Mouse (Mus musculus) neural tube, embryonic 10.5 days (tissue): ENCODE measurements at regions not wholly inside any gene's neighbourhood (a gene's known extent, or its start where the extent isn't known, plus 50 kb on each side); places are given as distances from the start of the nearest gene placed in this dataset.
"Not testable (repeated sequence)": the region's sequence is repeated elsewhere in the genome, so short reads cannot be mapped to it uniquely, and the experiment has no call there.

Experiments
- DNase-seq: peaks from one replicate; pipeline ENCODE4 v3.0.0-alpha.2; 2017; ENCODE audit warnings: low spot score; ENCODE audit errors: extremely low spot score

DNA sequence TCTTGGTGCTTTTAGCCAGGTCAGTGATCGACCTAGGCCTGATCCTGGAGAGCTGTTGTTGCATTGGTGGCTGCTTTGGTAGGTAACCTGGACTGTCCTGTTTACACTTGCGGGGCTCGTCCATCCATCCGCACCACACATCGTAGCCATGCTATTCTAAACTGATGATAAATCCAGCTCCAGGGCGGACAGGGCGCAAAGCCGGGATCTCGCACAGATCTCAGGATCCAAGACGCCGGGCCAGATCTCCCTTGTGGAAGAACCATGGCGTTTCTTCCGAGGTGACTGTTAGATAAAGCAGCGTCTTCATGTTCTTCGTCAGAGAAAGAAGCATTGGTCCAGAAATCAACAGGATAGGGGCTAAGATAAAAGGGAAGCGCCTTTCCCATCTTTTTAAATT, 115.6 kb downstream of the Sec16b start:
- DNase-seq, result not testable (repeated sequence)

DNA sequence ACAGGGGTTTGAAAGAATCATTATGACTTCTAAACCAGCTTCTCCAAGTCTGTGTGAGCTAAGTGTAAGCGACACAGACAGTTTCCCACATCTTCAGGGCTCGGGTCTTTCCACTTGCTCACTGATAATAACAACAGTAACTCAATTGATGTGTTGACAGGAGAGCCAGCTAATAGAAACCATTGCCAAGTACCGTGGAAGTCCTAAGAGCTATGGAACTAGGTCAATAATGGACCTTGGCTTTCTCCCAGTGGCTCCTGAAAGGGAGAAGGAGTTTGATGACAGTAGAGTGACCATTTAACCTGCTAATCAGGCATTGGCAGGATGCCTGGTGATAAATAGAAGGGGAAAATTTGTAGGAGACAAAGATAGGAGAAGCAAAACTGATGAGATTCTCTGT, 126.1 kb downstream of the Sec16b start:
- DNase-seq, result no peak

DNA sequence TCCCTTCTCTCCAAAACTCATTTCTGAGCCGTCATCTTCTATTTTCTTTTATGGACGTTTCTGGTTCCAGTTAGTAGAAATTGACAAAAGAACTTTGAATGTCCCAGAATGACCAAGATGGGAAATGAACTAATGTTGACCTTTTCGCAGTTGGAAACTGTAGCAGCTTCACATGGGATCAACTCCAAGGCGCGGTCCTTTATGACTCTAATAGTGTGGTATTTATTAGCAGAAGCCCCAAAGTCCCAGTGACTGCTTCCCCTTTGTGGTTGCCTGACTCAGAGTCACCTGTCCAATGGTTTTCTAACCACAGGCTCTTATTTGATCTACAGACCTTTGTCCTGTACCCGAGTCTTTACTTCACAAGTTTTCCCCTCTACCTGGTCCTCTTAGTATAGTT, 126.9 kb downstream of the Sec16b start:
- no peak for DNase-seq

DNA sequence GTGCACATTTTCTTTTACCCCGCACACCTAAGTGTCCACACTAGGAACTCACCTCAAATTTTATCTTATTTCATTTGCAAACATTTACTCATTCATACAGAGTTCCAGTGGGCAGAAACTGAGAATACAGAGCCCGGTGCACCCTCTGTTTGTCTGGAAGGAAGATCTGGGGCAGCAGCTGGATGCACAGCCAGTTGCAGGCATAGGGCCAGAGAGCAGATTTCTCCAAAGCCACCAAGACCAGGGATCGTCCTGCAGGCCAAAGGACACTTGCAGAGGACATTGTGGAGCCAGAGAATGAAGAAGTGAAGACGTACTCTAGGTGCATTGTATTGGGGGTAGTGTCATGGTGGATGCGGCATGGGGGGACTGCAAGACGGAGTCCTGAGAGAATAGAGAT, 129.2 kb downstream of the Sec16b start:
- no peak for DNase-seq

DNA sequence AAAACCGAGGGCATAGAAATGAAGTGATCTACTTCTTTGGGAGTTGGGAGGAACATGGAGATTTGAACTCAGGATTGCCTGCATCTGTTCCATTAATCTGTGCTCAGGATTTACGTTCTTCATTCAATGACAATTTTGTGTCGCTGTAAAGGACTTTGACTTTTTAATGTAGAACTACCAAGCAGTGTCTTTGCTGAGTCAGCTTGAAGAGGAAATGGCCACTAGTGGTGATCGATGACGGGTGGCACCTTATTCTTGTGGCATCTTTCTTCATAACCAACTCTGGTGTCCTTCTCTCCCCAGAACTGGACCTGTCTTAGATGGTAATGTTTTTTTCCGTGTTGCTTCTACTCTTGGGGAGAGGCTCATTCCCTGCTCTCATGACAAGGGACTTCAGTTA, 137.0 kb downstream of the Sec16b start:
- no peak for DNase-seq

DNA sequence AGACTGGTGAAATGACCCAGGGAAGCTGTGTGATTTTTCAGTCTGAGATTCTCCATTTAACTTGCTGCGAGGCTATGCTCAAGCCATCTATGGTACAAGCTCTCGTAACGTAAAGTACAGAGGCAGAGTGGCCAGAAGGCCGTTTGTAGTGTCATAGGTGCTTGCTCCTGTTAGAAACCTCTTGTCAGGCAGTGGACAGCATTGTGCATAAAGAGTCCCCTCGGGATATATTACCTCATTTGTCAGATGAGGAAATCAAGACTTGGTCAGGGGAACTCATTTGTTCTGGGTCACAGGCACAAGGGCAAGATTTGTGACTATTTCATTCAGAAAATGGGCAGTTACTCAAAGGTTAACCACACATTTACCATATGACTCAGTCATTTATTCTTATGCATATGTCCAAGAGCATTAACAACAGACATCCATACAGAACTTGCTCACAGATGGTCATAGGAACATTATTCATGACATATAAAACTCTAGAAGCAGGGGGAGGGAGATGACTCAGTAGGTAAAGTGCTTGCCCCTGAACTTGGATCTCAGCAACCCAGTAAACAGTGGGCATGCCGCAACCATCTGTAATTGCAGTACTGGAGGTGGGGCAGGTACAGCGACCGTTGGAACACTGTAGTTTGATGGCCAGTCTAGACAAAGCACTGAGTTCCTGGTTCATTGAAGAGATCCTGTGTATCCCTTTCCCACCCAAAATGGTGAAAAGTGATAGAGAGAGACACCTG, 139.3 kb downstream of the Sec16b start:
- DNase-seq, result no peak

DNA sequence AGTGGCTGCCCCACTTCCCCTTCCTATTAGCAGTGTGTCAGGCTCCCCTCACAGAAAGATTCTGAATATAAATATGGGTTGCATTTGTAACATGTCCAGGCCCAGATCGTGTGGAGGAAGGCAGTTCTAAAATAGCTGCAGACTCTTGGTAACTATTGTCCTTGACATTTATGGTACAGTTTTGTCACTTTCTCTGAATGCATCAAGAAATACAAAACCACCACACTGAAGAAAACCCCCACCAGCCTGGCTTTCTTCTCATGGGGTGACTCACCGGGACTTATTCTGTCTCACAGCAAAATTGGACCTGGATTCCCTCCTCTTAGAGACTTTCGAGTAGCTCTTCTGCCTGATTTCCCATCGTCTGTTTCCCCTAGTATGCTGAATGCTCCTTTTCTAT, 148.9 kb downstream of the Sec16b start:
- DNase-seq, result no peak

DNA sequence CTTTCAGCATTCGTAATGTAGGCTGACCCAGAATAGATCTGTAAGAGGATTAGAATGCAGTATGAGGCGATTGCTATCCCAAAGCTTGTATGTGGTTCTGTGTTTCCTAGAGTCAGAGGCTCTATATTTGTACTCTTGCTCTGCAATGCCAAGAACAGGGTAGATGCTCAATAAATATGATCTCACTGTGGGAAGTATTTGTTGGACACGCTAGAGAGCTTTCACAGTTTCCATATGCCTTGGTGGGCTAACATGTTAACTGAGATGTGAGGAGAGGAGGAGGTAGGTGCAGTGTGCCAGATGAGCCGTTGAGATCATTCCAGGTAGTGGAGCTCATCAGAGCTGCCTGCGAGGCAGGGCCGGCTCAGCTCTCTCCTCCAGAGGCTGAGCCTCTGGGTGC, 163.1 kb downstream of the Sec16b start:
- no peak for DNase-seq

DNA sequence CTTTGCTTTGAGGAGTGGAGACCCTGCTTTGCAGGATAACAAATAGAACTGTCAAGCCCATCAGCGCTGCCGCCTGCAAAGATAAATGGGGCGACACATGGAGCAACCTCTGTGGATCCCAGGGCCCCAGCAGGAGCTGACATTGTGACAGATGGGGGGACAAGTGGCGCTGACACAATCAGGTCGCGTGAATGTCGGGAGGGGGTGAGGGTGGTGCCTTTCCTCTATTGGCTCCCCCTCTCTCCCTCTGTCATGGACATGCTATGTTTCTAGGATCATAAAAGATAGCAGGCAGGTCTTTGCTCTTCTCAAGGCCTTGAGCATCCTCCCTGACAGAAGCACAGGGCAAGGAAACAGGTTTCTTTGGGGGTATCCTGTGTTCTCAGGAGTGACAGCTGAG, 177.8 kb downstream of the Sec16b start:
- DNase-seq, result peak; percentile 26

DNA sequence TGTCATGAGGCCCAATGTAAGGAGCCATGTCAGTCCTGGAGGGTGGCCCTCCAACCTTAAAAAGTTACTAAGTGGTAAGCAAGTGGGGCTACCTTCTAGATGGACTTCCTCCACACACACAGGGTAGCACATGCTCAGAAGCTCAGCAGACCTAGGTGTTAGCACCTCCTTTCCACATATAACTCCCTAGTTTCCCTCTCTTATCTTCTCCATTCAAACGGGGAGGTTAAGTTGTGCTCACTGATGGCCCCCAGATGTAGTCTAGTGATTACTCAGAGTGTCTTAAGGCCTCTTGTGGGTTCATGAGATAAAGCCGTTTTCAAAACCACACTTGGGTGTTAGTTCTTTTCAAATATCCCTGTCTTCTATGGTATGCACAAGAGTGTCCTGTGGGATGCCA, 188.7 kb downstream of the Sec16b start:
- no peak for DNase-seq

DNA sequence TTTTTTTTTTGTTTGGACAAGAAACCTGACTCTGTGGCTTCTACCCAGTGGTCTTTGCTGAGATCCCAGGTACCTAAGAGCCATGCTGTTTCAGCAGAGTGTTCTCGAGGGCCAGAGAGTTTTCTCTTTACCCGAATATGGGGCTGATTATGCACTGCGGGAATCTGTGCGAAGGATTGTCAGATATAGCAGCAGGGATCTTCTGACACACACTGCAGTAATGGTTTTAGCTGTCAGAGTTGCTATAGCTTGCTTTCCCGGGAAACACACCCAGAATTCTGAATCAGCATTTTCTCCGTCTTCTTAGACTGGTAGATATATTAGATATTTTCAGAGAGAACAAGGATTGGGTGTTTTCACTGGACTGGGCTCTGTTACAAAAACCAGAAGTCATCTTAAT, 197.1 kb downstream of the Sec16b start:
- no peak for DNase-seq

DNA sequence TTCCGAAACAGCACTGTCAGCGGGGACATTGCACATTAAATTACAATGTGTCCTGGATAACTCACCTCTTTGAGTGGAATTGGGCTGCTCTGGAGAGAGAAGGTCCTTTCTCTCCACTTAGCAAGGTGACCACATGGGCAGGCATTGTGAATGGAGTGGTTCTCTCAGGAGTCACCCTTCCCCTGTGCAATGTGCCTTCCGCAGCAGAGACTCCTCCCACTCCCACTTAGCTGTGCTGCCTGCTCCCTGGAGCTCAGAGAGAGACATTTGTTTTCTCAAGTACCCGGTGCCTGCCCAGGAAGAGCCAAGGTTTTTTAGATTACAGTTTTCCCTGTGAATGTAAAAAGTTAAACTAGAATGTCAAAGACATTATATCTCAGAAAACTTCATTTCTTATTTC, 198.8 kb downstream of the Sec16b start:
- no peak for DNase-seq

DNA sequence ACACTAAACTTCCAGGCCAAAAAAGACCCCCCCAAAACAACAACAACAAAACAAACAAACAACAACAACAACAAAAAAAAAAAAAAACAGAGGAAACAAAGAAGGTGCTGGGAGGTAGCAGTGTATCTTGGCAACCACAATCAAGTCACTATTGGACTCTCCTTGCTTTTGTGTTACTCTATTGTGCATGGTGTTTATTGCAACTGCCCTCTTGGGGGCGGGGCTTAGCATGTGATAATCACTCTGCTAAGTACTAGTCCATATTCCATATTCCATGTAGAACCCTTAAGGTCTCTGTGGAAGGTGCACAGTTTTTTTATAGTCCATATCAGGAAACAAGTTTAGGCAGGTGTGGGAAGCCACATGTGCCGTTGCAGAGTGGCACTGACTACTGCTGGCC, 200.7 kb downstream of the Sec16b start:
- DNase-seq, result no peak

DNA sequence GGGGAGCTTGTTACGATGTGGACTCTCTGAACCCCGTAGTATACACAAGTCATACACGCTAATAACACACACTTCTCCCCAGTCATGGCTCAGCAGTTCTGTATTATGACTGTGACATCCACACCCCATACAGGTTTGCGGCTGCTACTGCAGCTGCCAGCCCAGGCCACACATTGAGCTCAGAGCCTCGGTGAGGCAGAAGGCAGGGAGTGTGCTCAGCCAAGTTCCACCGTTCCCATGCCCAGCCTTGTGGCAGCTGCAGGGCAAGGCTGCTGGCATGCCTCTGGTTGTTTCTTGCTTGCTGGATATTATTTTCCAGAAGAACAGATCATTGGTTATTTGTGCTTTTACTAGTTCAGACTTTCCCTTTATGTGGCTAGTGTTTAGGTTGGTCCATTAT, 202.6 kb downstream of the Sec16b start:
- no peak for DNase-seq

DNA sequence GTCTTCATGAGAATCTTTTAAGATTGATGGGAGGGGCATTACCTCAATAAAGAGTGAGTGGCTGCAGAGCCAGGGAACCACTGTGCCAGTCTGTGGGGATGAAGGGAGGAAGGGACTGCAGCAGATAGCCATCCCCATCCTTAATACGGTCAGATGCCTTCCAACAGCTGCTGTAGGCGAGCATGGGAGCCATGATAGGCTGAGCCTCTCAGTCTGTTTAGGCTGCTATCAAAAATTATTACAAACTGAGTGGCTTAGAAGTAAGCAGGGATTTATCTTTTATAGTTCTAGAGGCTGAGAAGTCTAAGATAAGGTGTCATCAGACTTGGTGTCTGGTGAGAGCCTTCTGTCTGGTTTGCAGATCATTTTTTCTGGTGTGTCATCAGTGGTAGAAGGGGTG, 204.3 kb downstream of the Sec16b start:
- DNase-seq, result no peak

DNA sequence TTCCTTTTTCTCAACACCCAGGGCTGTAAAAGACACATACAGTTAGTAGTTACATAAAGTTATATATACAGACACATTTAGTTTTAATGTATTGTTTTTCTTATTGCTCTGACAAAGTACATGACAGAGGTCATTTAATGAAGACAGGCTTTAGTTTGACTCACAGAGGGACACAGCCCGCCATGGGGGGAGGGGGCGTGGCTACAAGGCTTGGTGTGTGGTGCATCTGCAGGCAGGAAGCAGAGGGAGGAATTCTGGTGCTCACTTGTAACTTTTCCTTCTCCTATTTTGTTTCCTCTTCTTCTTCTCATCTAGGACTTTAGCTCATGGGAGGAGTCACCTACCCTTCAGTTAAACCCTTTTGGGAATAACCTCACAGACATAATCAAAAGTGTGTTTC, 206.0 kb downstream of the Sec16b start:
- no peak for DNase-seq

DNA sequence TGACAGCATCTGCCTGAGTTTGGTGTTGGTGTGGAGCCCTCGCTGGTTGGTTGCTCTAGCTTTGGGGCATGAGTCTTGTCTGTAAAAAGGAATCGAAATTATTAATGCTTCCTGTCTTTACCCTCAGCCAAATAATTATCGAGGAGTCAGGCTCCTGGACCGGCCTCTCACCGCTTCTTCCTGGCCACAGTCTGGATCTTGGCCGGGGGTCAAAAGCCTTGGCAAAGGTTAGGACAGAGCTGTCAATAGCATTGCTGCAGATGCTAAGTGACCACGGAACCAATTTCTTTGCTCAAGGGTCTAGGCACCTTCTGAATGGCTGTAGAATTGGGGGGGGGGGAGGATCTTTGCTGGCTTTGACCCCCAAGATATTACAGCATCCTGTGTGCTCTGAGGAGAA, 207.3 kb downstream of the Sec16b start:
- DNase-seq, result no peak

DNA sequence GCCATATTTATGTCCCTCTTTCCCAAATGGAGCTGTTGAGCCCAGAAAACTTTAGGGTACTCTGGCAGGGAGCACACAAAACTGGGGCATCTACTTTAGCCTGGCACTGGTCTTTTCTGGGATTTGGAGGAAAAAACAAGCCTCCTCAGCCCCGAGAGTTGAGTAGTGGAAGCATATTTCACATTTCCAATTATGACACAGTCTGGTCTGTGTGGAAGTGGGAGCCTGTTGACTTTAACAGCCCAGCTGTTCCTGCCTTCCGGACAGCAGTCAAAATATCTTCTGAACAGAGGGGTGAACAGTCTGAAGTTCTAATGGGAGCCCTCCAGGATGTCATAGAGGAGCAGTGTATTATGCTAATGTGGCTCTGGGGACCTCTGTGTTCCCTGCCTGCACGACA, 209.1 kb downstream of the Sec16b start:
- no peak for DNase-seq

DNA sequence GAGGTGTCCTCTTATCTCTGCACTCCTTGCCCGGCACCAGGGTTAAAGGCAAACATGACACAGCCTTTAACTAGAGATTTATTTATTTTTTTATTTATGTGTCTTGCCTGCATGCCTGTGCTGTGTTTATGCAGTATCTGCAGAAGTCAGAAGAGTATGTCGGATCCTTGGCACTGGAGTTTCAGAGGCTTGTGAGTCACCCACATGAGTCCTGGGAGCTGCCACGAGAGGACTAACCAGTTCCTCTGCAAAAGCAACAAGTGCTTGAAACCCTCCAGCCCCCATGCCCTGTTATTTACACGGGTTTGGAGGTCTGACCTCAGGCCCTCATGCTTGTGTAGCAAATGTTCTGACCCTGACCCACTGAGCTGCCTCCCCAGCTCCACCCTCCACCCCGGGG, 210.6 kb downstream of the Sec16b start:
- no peak for DNase-seq

DNA sequence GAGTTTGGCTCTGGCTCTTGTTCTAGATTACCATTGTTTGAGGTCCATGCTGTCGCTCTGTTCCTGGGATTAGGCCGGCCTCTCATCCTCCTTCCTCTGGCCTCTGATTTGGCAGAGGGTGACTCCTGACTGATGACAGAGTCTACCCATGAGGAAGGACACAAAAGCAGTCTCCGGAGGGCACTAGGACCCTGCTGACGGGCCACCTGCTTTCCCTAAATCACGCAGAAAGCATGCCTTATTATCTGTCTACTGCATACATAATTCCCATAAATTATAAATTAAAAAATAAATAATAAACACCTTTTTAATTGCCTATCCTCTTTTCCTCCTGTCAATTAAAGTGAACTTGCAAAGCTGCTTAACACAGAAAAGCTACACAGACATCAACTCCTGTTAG, 215.4 kb downstream of the Sec16b start:
- no peak for DNase-seq

DNA sequence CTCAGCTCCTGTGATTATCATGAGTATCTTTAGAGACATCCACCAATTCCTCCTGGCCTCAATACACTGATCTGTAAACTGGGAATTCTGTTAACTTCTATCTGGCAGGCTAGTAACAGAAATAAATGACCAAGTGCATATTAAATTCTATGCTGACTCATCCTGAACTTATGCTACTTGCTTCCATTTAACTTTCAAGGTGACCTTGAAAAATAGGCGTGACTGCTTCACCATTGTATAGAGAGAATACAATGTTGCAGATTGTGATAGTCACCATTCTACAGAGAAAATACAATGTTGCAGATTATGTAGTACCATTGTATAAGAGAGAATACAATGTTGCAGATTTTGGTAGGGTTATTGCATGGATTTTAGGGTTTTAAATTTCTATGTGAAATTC, 224.6 kb downstream of the Sec16b start:
- DNase-seq, result no peak

DNA sequence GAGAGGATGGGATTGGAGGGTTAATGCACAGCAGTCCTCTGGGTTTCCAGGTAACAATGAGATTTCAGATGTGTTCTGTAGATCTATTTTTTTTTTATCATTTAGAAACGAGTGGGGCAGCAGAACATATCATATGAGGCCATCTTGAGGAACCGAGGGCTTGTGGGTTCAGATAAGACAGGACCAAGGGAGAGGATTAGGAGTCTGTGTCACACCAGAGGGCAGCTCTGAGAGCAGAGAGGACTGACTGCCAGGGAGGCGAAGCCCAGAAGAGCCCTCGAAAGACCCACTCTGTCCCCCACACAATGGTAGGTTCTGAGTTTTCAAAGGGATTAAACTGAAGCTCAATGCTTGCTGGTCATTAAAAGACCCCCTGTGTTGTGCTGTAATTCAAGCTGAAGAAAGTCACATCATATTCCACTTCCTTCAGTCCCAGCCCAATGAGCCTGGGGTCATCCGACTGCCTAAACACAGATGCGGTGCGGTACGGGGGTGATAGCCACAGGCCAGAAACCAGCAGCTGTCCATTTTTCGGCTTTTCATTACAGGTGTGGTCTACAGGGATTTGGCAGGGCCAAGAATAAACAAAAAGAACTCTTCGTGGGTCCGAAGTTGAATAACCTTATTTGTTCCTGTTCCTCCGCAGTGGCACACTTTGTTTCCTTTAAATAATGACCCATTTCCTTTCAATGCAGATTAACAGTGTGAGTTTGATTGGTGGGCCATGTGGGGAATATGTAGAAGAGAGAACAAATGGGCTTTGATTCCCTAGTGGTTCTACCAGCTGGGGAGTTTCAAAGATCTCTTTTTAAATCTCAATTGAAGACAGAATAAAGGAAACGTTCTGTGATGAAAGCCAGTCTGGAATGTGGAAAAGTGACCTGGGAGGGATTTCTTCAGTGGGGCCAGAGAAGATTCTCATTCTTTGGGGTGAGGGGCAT, 234.5 kb downstream of the Sec16b start:
- no peak for DNase-seq

DNA sequence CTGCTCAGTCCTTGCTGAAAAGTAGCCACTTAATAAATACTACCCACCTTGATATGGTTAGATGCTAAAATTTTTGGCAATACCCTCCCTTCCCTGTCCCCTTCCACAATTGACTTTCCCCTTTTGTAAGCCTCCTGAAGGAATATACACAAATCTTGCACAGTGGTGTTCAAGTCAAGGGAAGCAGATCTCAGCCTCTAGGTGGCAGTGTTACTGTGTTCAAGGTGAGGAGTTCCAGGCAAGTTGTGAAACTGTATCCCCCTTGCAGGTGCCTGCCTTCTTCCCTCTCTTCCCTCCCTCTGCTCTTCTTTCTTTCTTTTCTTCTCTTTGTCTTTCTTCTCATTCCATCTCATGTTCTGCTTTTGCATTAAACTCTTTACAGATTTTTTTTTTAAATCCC, 239.1 kb downstream of the Sec16b start:
- peak; percentile 41 for DNase-seq
